Mouse (Mus musculus): ENCODE data around the gene Tle3. TPM values are rescaled to one million over a fixed set of nuclear protein-coding genes. Genes with fewer than 3 reads are reported as not detected.

The Tle3 gene
- total RNA-seq, 2 experiments from 2014 or later, result 35.0 to 47.8 TPM

- DNase-seq (ENCODE audit: low spot score in 2 of 2), result peak in 1 of 2 experiments; percentile 61
These were observed 21.0 kb upstream of the Tle3 start for GRCm38 (mm10) chr9:61351164-61351563.

- no peak for DNase-seq (ENCODE audit: low spot score in 2 of 2)
These were observed 13.2 kb upstream of the Tle3 start for GRCm38 (mm10) chr9:61358933-61359332.

GRCm38 (mm10) chr9:61359741-61360140 lies 12.4 kb upstream of the Tle3 start:
- DNase-seq (ENCODE audit: low spot score in 2 of 2), result no peak

- DNase-seq (ENCODE audit: low spot score in 2 of 2), result no peak
These were observed 12.0 kb upstream of the Tle3 start for GRCm38 (mm10) chr9:61360163-61360562.

GRCm38 (mm10) chr9:61360727-61361631 lies 11.2 kb upstream of the Tle3 start:
- no peak for DNase-seq (ENCODE audit: low spot score in 2 of 2)

GRCm38 (mm10) chr9:61363194-61363593 lies 9.0 kb upstream of the Tle3 start:
- DNase-seq (ENCODE audit: low spot score in 2 of 2), result no peak

GRCm38 (mm10) chr9:61366108-61366507 lies 6.1 kb upstream of the Tle3 start:
- no peak for DNase-seq (ENCODE audit: low spot score in 2 of 2)

GRCm38 (mm10) chr9:61367156-61367555 lies 5.0 kb upstream of the Tle3 start:
- no peak for DNase-seq (ENCODE audit: low spot score in 2 of 2)

GRCm38 (mm10) chr9:61367857-61368566 lies 4.2 kb upstream of the Tle3 start:
- no peak for DNase-seq (ENCODE audit: low spot score in 2 of 2)

GRCm38 (mm10) chr9:61368567-61369240 lies 3.5 kb upstream of the Tle3 start:
- peak in 1 of 2 experiments; percentile 55 for DNase-seq (ENCODE audit: low spot score in 2 of 2)

GRCm38 (mm10) chr9:61369316-61370273 lies 2.6 kb upstream of the Tle3 start:
- DNase-seq (ENCODE audit: low spot score in 2 of 2), result peak in 1 of 2 experiments; percentile 38

- DNase-seq (ENCODE audit: low spot score in 2 of 2), result peak; percentile 99
These were observed 1.7 kb upstream of the Tle3 start for GRCm38 (mm10) chr9:61370454-61370888.

GRCm38 (mm10) chr9:61370889-61371754 lies 1.0 kb upstream of the Tle3 start:
- peak; percentile 50 to 74 for DNase-seq (ENCODE audit: low spot score in 2 of 2)

- DNase-seq (ENCODE audit: low spot score in 2 of 2), result peak in 1 of 2 experiments; percentile 59
These were observed 377 bp downstream of the Tle3 start for GRCm38 (mm10) chr9:61372510-61372975.

- DNase-seq (ENCODE audit: low spot score in 2 of 2), result peak; percentile 47 to 66
These were observed 939 bp downstream of the Tle3 start for GRCm38 (mm10) chr9:61372976-61373633.

- peak; percentile 36 to 53 for DNase-seq (ENCODE audit: low spot score in 2 of 2)
These were observed 1.4 kb downstream of the Tle3 start for GRCm38 (mm10) chr9:61373634-61373941.

- DNase-seq (ENCODE audit: low spot score in 2 of 2), result peak; percentile 39 to 40
These were observed 2.1 kb downstream of the Tle3 start for GRCm38 (mm10) chr9:61373942-61374900.

GRCm38 (mm10) chr9:61375002-61375401 lies 2.8 kb downstream of the Tle3 start:
- DNase-seq (ENCODE audit: low spot score in 2 of 2), result no peak
